Mouse (Mus musculus) right cerebral cortex, adult 2 months (tissue): Measurements from ENCODE around the gene Naif1.
A peak's percentile ranks its signal among the peaks of the same experiment; 100 is the strongest.

Experiments used
- DNase-seq, 2 experiments: peaks; one replicate each; pipeline ENCODE4 v3.0.0; 2021 to 2022; ENCODE audit warnings: low spot score in 2 of 2

The Naif1 gene

GRCm38 (mm10) chr2:32427720-32428119 is 22.5 kb upstream of the Naif1 start:
- no peak for DNase-seq

- DNase-seq: peak; percentile 71 to 75
These were observed 22.0 kb upstream of the Naif1 start for GRCm38 (mm10) chr2:32428262-32428722.

- DNase-seq: no peak
These were observed 20.9 kb upstream of the Naif1 start for GRCm38 (mm10) chr2:32429215-32429891.

GRCm38 (mm10) chr2:32430701-32431676 is 19.3 kb upstream of the Naif1 start:
- DNase-seq: peak; percentile 86 to 92

GRCm38 (mm10) chr2:32436686-32437372 is 13.4 kb upstream of the Naif1 start:
- DNase-seq: no peak

- no peak for DNase-seq
These were observed 12.6 kb upstream of the Naif1 start for GRCm38 (mm10) chr2:32437612-32438166.

GRCm38 (mm10) chr2:32438733-32439132 is 11.5 kb upstream of the Naif1 start:
- DNase-seq: no peak

- no peak for DNase-seq
These were observed 11.1 kb upstream of the Naif1 start for GRCm38 (mm10) chr2:32439177-32439576.

GRCm38 (mm10) chr2:32440164-32440563 is 10.1 kb upstream of the Naif1 start:
- no peak for DNase-seq

GRCm38 (mm10) chr2:32440632-32441031 is 9.6 kb upstream of the Naif1 start:
- no peak for DNase-seq

- DNase-seq: no peak
These were observed 8.7 kb upstream of the Naif1 start for GRCm38 (mm10) chr2:32441550-32441949.

GRCm38 (mm10) chr2:32445535-32445934 is 4.7 kb upstream of the Naif1 start:
- no peak for DNase-seq

GRCm38 (mm10) chr2:32447264-32447936 is 2.9 kb upstream of the Naif1 start:
- DNase-seq: peak in 1 of 2 experiments; percentile 62

- no peak for DNase-seq
These were observed 1.8 kb upstream of the Naif1 start for GRCm38 (mm10) chr2:32448480-32448879.

GRCm38 (mm10) chr2:32450881-32451844 is 906 bp downstream of the Naif1 start, which contains the start of gene Slc25a25:
Gene Slc25a25, minus strand, starts transcription at chr2:32451445.
- DNase-seq: peak; percentile 95 to 97

- DNase-seq: peak; percentile 98 to 99
These were observed 1.7 kb downstream of the Naif1 start for GRCm38 (mm10) chr2:32451870-32452372.

- DNase-seq: no peak
These were observed 2.2 kb downstream of the Naif1 start for GRCm38 (mm10) chr2:32452441-32452971.

GRCm38 (mm10) chr2:32453641-32454303 is 3.5 kb downstream of the Naif1 start:
- no peak for DNase-seq

GRCm38 (mm10) chr2:32454633-32455032 is 4.4 kb downstream of the Naif1 start:
- no peak for DNase-seq
